Mouse (Mus musculus) hindbrain, embryonic 14.5 days (tissue): ENCODE results near the gene Ms4a7. TPM values are rescaled to one million over a fixed set of nuclear protein-coding genes. Genes with fewer than 3 reads are reported as not detected.
A peak's percentile ranks its signal among the peaks of the same experiment; 100 is the strongest.
"Not testable (repeated sequence)": the region's sequence is repeated elsewhere in the genome, so short reads cannot be mapped to it uniquely, and the experiment has no call there.

Experiments
- ATAC-seq: fragments of 200-750 bp; cut with Nextera tagmentation; 2 replicates; pipeline ENCODE4 v1.8.0; 2017; ENCODE audit warnings: moderate number of reproducible peaks, mild to moderate bottlenecking, moderate TSS enrichment, moderate library complexity; ENCODE audit not compliant: low FRiP score
- DNase-seq: peaks from one replicate; pipeline ENCODE4 v3.0.0-alpha.2; 2015; ENCODE audit warnings: low spot score
- H3K27ac ChIP-seq: fragments of 300-500 bp; sonication (generic); 2 replicates; pipeline ENCODE4 v1.5.1; 2014; ENCODE audit warnings: mild to moderate bottlenecking, moderate library complexity
- H3K27me3 ChIP-seq: fragments of 300-500 bp; sonication (generic); 2 replicates; pipeline ENCODE4 v1.6.1; 2014; ENCODE audit warnings: mild to moderate bottlenecking, low read length, mixed read lengths; ENCODE audit not compliant: control insufficient read depth, insufficient read depth
- H3K36me3 ChIP-seq: fragments of 300-500 bp; sonication (generic); replicated peaks from 2 replicates; pipeline ENCODE4 v1.6.1; 2014; ENCODE audit not compliant: control insufficient read depth, insufficient read depth
- H3K4me1 ChIP-seq: fragments of 300-500 bp; sonication (generic); replicated peaks from 2 replicates; pipeline ENCODE4 v1.6.1; 2014; ENCODE audit warnings: antibody characterized with exemption, low read length, mixed read lengths; ENCODE audit not compliant: control insufficient read depth, insufficient read depth
- H3K4me2 ChIP-seq: fragments of 300-500 bp; sonication (generic); replicated peaks from 2 replicates; pipeline ENCODE4 v1.6.1; 2014; ENCODE audit warnings: mild to moderate bottlenecking, moderate library complexity
- H3K4me3 ChIP-seq: fragments of 300-500 bp; sonication (generic); replicated peaks from 2 replicates; pipeline ENCODE4 v1.5.1; 2014; ENCODE audit warnings: mild to moderate bottlenecking, low read length
- H3K9ac ChIP-seq: fragments of 300-500 bp; sonication (generic); 2 replicates; pipeline ENCODE4 v1.6.1; 2014
- H3K9me3 ChIP-seq: fragments of 300-500 bp; sonication (generic); 2 replicates; pipeline ENCODE4 v1.6.1; 2016; ENCODE audit warnings: low read length; ENCODE audit not compliant: control insufficient read depth
- WGBS: fragments of 180-500 bp; shearing (Covaris S2); extraction: QIAGEN DNeasy Blood & Tissue Kit; methylation state at CpG from one replicate; pipeline ENCODE4 v1.1.7; 2014; 5-methylcytosine and 5-hydroxymethylcytosine counted together
- polyA plus RNA-seq: library from polyadenylated mRNA; unstranded; fragments of >200 nt; fragmentation: Nextera tagmentation; extraction: Ambion mirVana; gene quantifications from 2 replicates; pipeline ENCODE4 v1.2.1, GENCODE M21; 2014

The Ms4a7 gene
- polyA plus RNA-seq, 1 experiment from 2014 or later: 4.0 TPM

DNA sequence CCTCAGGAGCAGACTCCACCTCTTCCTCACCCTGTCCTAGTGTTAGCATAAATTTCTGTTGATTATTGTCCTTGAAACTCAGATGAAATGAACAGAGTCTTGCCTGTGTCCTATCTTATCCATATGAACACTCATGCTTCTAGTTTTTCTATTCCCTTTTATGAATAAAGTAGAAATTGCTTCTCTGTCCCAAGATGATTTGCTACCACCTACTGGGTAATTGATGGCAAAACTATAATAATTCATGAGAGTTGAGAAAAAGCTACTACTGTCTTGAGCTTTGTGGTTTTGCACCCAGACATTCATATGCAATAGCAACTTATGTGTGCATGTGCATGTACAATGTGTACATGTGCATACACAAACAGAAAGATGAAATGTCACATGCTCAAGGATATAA lies 8.0 kb upstream of the Ms4a7 start:
- Histone ChIP-seq H3K36me3 (no peaks in the 10 kb centered on the region), H3K9ac (no peak overlapping the region), H3K4me2 (no peak overlapping the region), H3K4me3 (no peak overlapping the region), H3K4me1 (no peaks in the 10 kb centered on the region), H3K27ac (no peak overlapping the region), H3K27me3 (no peaks in the 10 kb centered on the region), H3K9me3 (no peaks in the 10 kb centered on the region)
- DNase-seq (no peak), ATAC-seq (no peak)

DNA sequence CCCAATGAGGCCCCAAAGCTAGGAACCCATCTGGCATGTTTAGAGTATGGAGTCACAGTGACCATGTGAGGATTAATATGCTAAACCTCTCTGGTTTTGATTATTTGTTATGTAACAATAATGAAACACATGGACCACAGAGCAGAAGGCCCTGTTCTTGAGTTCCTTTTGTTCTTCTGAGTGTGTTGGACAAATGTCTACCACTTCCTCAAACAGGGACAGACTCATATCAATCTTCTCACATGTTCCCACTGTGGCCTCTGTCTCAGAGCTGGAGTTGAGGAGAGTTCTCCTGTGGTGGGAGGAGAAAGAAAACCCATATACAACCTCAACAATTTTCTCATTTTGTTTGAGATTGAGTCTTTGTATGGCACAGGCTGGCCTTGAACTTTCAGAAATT lies 7.2 kb upstream of the Ms4a7 start:
- no peak overlapping the region for H3K9ac ChIP-seq
- H3K4me3 ChIP-seq: no peak overlapping the region
- DNase-seq: no peak
- ATAC-seq: no peak
- H3K27ac ChIP-seq: no peak overlapping the region
- H3K4me1 ChIP-seq: no peaks in the 10 kb centered on the region
- H3K4me2 ChIP-seq: no peak overlapping the region
- H3K27me3 ChIP-seq: no peaks in the 10 kb centered on the region
- no peaks in the 10 kb centered on the region for H3K9me3 ChIP-seq
- no peaks in the 10 kb centered on the region for H3K36me3 ChIP-seq

DNA sequence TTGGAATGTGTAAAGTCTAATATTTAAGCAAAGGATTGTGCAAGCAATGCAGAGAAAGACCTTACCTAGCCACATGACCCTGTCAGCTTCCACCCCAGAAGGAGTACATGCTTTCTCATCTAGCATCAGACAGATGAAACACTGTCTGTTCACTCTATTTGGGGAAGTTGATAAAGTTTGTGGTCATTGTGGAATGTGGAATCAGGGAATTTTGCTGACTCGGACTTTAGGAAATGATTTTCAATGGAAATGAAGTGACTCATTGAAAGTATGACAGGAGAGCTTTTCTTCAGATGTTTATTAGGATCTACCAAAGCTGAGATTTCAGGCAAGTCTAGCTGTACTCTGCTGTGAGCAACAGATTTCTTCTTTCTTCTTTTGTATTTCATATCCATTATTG lies 14.8 kb downstream of the Ms4a7 start:
- no peaks in the 10 kb centered on the region for H3K9me3 ChIP-seq
- H3K9ac ChIP-seq: no peak overlapping the region
- H3K27me3 ChIP-seq: no peaks in the 10 kb centered on the region
- no peaks in the 10 kb centered on the region for H3K36me3 ChIP-seq
- no peak overlapping the region for H3K4me3 ChIP-seq
- H3K4me2 ChIP-seq: no peak overlapping the region
- 86% methylated on average over 1 of the region's 1 CpGs for WGBS
- H3K27ac ChIP-seq: no peak overlapping the region
- no peak for ATAC-seq
- H3K4me1 ChIP-seq: no peaks in the 10 kb centered on the region
- no peak for DNase-seq

DNA sequence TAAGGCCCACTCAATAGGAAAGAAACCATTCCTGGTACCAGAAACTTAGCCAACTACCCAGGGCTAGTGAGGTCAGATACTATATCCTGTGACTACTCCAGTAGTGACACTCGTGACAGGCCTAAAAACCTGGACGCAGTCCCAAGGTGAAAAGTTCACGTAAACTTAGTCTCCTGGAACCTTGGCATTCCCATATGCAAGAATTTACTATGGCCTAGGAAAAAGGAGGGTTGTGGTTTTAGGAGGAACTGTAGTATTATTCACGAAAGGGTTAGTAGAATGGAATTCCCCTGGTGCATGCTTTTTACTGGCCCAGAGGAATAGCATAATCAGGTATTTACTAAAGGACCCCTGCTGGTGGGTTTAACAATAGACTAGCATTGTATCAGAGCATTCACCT lies 19.2 kb downstream of the Ms4a7 start:
- no peak for ATAC-seq
- no peaks in the 10 kb centered on the region for H3K27me3 ChIP-seq
- H3K27ac ChIP-seq: no peak overlapping the region
- no peak overlapping the region for H3K9ac ChIP-seq
- no peak for DNase-seq
- H3K4me1 ChIP-seq: no peaks in the 10 kb centered on the region
- no peak overlapping the region for H3K4me3 ChIP-seq
- WGBS: 85% methylated on average over 4 of the region's 4 CpGs
- H3K9me3 ChIP-seq: no peaks in the 10 kb centered on the region
- no peak overlapping the region for H3K4me2 ChIP-seq
- no peaks in the 10 kb centered on the region for H3K36me3 ChIP-seq

DNA sequence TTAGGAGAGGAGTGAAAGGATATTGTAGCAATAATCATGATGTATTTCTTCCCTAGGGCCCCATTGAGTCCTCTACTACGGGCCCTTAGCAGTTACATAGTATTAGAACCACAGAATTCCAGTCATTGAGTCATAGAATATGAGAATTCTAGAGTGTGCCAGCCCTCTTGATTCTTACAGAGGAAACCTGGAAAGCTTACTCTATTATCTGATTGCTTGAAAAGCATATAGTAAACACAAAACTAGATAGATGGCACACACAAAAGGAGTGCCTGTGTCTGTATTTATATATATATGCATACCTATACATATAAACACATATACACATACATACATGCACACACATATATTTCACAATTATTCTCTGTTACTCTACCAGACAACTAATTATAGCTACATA lies 21.6 kb downstream of the Ms4a7 start, which contains the start of gene Ms4a14:
Gene Ms4a14, minus strand, starts transcription at position 101 of the 400 bp plus-strand sequence.
- no peaks in the 10 kb centered on the region for H3K4me1 ChIP-seq
- H3K27ac ChIP-seq: no peak within 1 kb of the TSS
- no peak within 1 kb of the TSS for H3K9ac ChIP-seq
- no peaks in the 10 kb centered on the region for H3K9me3 ChIP-seq
- no peak within 1 kb of the TSS for H3K4me2 ChIP-seq
- DNase-seq (no peak), ATAC-seq (no peak)
- H3K36me3 ChIP-seq: no peaks in the 10 kb centered on the region
- H3K27me3 ChIP-seq: no peaks in the 10 kb centered on the region
- no peak within 1 kb of the TSS for H3K4me3 ChIP-seq
- 79% methylated on average over 1 of the region's 1 CpGs for WGBS

DNA sequence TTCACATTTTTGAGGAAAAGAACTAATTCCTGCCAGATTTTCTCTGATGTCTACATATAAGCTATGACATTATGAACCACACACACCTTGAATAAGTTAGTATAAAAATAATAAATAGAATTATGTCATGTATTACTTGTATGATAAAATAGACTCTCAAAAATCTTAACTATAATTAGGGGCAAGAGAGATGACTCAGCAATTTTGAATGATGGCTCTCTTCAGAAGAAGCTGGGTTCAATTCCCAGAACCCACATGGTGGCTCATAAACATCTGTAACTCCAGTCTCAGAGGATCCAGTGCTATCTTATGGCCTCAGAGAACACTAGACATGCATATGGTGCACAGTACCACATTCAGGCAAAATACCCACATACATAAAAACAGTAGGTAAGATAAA lies 27.1 kb downstream of the Ms4a7 start:
- no peak for ATAC-seq
- H3K4me1 ChIP-seq: no peaks in the 10 kb centered on the region
- no peak overlapping the region for H3K27ac ChIP-seq
- no peaks in the 10 kb centered on the region for H3K36me3 ChIP-seq
- DNase-seq: no peak
- H3K9ac ChIP-seq: no peak overlapping the region
- H3K4me3 ChIP-seq: no peak overlapping the region
- no peaks in the 10 kb centered on the region for H3K9me3 ChIP-seq
- H3K27me3 ChIP-seq: no peaks in the 10 kb centered on the region
- no peak overlapping the region for H3K4me2 ChIP-seq

DNA sequence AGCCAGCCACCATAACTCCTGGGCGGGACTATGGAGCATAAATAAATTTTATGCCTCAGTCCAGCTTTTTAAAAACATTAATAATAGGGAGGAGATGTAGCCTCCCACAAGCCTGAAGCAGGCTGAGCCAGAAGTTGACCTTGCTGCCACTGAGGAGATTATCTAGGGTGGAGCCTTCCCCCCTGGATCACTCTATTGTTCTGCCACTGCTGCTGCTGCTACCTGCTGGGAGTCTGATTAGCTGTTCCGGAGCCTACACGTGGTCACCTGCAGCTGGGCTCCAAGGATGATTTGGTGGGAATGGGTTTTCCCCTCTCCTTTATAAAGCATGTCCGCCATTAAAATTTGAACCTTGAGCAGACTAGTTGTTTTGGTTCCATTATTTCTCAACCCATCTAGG lies 36.4 kb downstream of the Ms4a7 start:
- DNase-seq, H3K4me3 ChIP-seq, H3K4me2 ChIP-seq, H3K9me3 ChIP-seq, H3K36me3 ChIP-seq, H3K27me3 ChIP-seq, H3K4me1 ChIP-seq, H3K9ac ChIP-seq, H3K27ac ChIP-seq, ATAC-seq: not testable (repeated sequence)
- WGBS: 41% methylated on average over 4 of the region's 4 CpGs

DNA sequence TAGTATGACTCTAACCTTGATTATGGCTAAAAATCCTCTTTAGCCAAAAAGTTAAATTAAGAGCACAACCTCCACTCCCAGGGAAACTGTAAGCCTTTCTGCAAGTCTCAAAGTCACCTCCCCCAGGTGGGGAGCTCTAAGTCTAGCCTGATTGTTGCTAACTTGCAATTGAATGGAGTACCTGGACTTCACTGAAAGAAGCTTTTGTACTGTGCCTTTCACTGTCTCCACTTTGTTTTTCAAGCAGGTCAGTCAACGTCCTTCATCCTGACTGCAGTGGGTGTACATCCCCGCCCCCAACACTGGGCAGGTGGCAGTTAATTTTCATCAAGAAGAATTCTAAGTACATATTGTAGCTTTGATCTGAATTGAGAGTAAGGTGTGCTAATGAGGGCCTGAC lies 37.0 kb downstream of the Ms4a7 start:
- no peak for DNase-seq
- ATAC-seq: no peak
- H3K27me3 ChIP-seq: no peaks in the 10 kb centered on the region
- no peak overlapping the region for H3K4me2 ChIP-seq
- no peaks in the 10 kb centered on the region for H3K4me1 ChIP-seq
- H3K9me3 ChIP-seq: no peaks in the 10 kb centered on the region
- H3K4me3 ChIP-seq: no peak overlapping the region
- H3K9ac ChIP-seq: no peak overlapping the region
- 46% methylated on average over 2 of the region's 2 CpGs for WGBS
- no peaks in the 10 kb centered on the region for H3K36me3 ChIP-seq
- no peak overlapping the region for H3K27ac ChIP-seq

DNA sequence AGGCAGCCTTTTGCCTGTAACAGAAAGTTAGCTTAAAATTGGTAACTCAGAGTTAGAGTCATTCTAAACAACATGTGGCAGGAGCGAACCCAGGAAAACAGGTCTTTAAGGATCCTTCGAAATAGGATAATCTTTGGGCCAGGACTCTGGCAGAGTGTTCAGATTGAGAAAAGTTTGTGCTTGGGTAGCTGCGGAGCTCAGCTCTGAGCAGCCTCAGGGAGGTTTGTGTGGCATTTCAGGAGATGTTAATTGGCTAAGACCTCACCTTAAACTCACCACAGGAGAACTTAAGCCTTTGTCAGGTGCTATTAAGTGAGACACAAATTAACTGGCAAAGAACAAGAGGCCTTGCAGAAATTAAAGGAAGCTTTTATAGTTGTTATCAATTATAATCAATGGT lies 42.3 kb downstream of the Ms4a7 start:
- not testable (repeated sequence) for DNase-seq, H3K9ac ChIP-seq, ATAC-seq, H3K27ac ChIP-seq, H3K4me1 ChIP-seq, H3K9me3 ChIP-seq, H3K27me3 ChIP-seq, H3K36me3 ChIP-seq
- Histone ChIP-seq H3K4me3 (peak overlapping the region; percentile 28; the same call in 1 of the 2 replicates), H3K4me2 (peak overlapping the region; percentile 48)
- WGBS: 10% methylated on average over 3 of the region's 3 CpGs

DNA sequence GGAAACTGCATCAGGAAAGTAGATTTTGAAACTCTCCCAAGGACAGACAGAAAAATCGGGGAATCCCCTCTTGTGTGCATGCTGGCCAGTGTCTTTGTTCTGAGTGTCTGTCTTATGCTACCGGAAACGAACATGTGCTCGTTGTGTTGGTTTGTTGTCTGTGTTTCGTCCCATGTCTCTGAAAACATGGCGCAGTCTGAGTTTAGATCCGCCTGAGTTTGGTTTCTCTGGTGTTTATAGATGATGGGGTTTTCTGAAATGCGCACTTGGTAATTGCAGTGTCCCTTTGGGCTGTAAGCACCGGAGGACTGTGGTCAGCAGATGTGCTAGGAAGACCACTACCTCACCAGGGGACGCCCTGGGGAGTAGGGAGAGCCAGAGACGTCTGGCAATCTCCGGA lies 43.0 kb downstream of the Ms4a7 start:
- DNase-seq: no peak

More for the DNA sequence above, 43.0 kb downstream of the Ms4a7 start:
- ATAC-seq: no peak
- Histone ChIP-seq H3K4me2 (peak overlapping the region; percentile 48), H3K9me3 (no peaks in the 10 kb centered on the region), H3K9ac (0 out of 2 replicates have a peak overlapping the region, but pooled peaks have one; percentile 39), H3K4me1 (no peaks in the 10 kb centered on the region), H3K27ac (no peak overlapping the region), H3K4me3 (peak overlapping the region; percentile 28), H3K36me3 (no peaks in the 10 kb centered on the region), H3K27me3 (no peaks in the 10 kb centered on the region)
- WGBS: 15% methylated on average over 12 of the region's 12 CpGs
